Mouse (Mus musculus) brain, embryonic 14.5 days (tissue): ENCODE results near the gene Chaf1a.

Experiments used
- CTCF ChIP-seq: fragments of 200-500 bp; IDR thresholded peaks from 2 replicates; pipeline ENCODE4 v1.5.1; 2012; ENCODE audit warnings: inconsistent platforms, mild to moderate bottlenecking, moderate library complexity, borderline replicate concordance; ENCODE audit not compliant: insufficient read depth, insufficient read length; ENCODE audit errors: extremely low read depth
- POLR2A ChIP-seq: fragments of 200-500 bp; IDR thresholded peaks from 2 replicates; pipeline ENCODE4 v1.6.1; 2012; ENCODE audit warnings: mild to moderate bottlenecking, inconsistent platforms, borderline replicate concordance; ENCODE audit not compliant: poor library complexity, insufficient read depth, insufficient read length, severe bottlenecking; ENCODE audit errors: extremely low read depth

- TF ChIP-seq POLR2A, result no peak
- no peak for TF ChIP-seq CTCF
These were observed 14.7 kb downstream of the Chaf1a start for GRCm38 (mm10) chr17:56054938-56055337.
